Mouse (Mus musculus): ENCODE data around the gene Pcsk6. TPM values are rescaled to one million over a fixed set of nuclear protein-coding genes. Genes with fewer than 3 reads are reported as not detected.

Gene Pcsk6
- total RNA-seq, 2 experiments from 2014 or later = not detected

GRCm38 (mm10) chr7:65988709-65989108 is 127.2 kb downstream of the Pcsk6 start:
- ATAC-seq (replicated peaks; ENCODE audit: poor library complexity) = no peak

- ATAC-seq (replicated peaks; ENCODE audit: poor library complexity) = no peak
These were observed 130.8 kb downstream of the Pcsk6 start for GRCm38 (mm10) chr7:65992329-65992728.

- ATAC-seq (replicated peaks; ENCODE audit: poor library complexity) = no peak
These were observed 131.9 kb downstream of the Pcsk6 start for GRCm38 (mm10) chr7:65993410-65993809.

GRCm38 (mm10) chr7:66001035-66001754 is 139.7 kb downstream of the Pcsk6 start:
- no peak for ATAC-seq (replicated peaks; ENCODE audit: poor library complexity)

- ATAC-seq (replicated peaks; ENCODE audit: poor library complexity) = no peak
These were observed 140.3 kb downstream of the Pcsk6 start for GRCm38 (mm10) chr7:66001797-66002196.

GRCm38 (mm10) chr7:66003447-66003846 is 141.9 kb downstream of the Pcsk6 start:
- no peak for ATAC-seq (replicated peaks; ENCODE audit: poor library complexity)

- no peak for ATAC-seq (replicated peaks; ENCODE audit: poor library complexity)
These were observed 142.5 kb downstream of the Pcsk6 start for GRCm38 (mm10) chr7:66003865-66004638.

- no peak for ATAC-seq (replicated peaks; ENCODE audit: poor library complexity)
These were observed 143.5 kb downstream of the Pcsk6 start for GRCm38 (mm10) chr7:66005066-66005465.

GRCm38 (mm10) chr7:66008161-66008891 is 146.8 kb downstream of the Pcsk6 start:
- no peak for ATAC-seq (replicated peaks; ENCODE audit: poor library complexity)

GRCm38 (mm10) chr7:66008892-66009273 is 147.3 kb downstream of the Pcsk6 start:
- no peak for ATAC-seq (replicated peaks; ENCODE audit: poor library complexity)

- ATAC-seq (replicated peaks; ENCODE audit: poor library complexity) = no peak
These were observed 149.0 kb downstream of the Pcsk6 start for GRCm38 (mm10) chr7:66010518-66010917.

GRCm38 (mm10) chr7:66027747-66028146 is 166.2 kb downstream of the Pcsk6 start:
- no peak for ATAC-seq (replicated peaks; ENCODE audit: poor library complexity)

GRCm38 (mm10) chr7:66028766-66029512 is 167.4 kb downstream of the Pcsk6 start:
- no peak for ATAC-seq (replicated peaks; ENCODE audit: poor library complexity)

- no peak for ATAC-seq (replicated peaks; ENCODE audit: poor library complexity)
These were observed 175.3 kb downstream of the Pcsk6 start for GRCm38 (mm10) chr7:66036809-66037208.

- no peak for ATAC-seq (replicated peaks; ENCODE audit: poor library complexity)
These were observed 176.7 kb downstream of the Pcsk6 start for GRCm38 (mm10) chr7:66038261-66038660.

- ATAC-seq (replicated peaks; ENCODE audit: poor library complexity) = no peak
These were observed 177.2 kb downstream of the Pcsk6 start for GRCm38 (mm10) chr7:66038730-66039129.

GRCm38 (mm10) chr7:66040026-66040814 is 178.7 kb downstream of the Pcsk6 start:
- peak; percentile 44 for ATAC-seq (replicated peaks; ENCODE audit: poor library complexity)

GRCm38 (mm10) chr7:66043552-66044459 is 182.3 kb downstream of the Pcsk6 start, which contains the start of gene Gm45213:
Gm45213 (plus strand) TSS chr7:66043602.
- ATAC-seq (replicated peaks; ENCODE audit: poor library complexity) = no peak

- no peak for ATAC-seq (replicated peaks; ENCODE audit: poor library complexity)
These were observed 183.1 kb downstream of the Pcsk6 start for GRCm38 (mm10) chr7:66044617-66045016.
